Mouse (Mus musculus) layer of hippocampus, postnatal 14 days (tissue): ENCODE data around the gene Ppara. TPM values are rescaled to one million over a fixed set of nuclear protein-coding genes. Genes with fewer than 3 reads are reported as not detected.
"Not testable (repeated sequence)": the region's sequence is repeated elsewhere in the genome, so short reads cannot be mapped to it uniquely, and the experiment has no call there.

Experiments
- DNase-seq, 2 experiments: peaks; one replicate each; pipeline ENCODE4 v3.0.0; 2021 to 2022; ENCODE audit warnings: low spot score in 2 of 2, mixed read lengths in 1 of 2
- total RNA-seq, 2 experiments: library from RNA; stranded (reverse); gene quantifications; 2 replicates each; pipeline ENCODE4 v1.2.3; 2021

The Ppara gene
- total RNA-seq, 2 experiments from 2014 or later, result 3.4 to 3.7 TPM

DNA sequence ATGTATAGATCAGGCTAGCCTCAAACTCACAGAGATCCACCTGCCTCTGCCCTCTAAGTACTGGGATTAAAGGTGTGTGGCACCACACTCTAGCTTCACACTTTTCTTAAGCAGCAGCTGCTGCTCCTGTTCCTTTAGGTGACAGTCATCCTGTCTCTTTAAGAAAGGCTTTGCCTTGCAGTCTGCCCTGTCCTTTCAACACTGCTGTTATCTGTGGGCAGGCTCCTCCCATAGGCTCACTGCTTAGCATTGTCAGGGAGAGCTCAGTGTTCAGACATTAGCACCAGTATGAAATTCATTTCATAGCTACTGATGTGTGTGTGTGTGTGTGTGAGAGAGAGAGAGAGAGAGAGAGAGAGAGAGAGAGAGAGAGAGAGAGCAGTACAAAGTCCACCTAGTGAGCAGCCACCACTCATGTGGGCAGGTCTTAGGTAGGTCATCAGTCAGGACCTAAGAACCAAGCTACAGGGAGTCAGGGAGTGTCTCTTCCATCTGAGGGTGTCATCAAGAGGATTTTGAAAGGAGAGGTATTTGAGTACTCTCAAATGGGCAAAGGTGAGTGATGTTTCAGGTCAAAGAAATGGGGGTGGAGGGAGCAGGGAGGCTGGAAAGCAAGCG lies 19.4 kb downstream of the Ppara start:
- no peak for DNase-seq

DNA sequence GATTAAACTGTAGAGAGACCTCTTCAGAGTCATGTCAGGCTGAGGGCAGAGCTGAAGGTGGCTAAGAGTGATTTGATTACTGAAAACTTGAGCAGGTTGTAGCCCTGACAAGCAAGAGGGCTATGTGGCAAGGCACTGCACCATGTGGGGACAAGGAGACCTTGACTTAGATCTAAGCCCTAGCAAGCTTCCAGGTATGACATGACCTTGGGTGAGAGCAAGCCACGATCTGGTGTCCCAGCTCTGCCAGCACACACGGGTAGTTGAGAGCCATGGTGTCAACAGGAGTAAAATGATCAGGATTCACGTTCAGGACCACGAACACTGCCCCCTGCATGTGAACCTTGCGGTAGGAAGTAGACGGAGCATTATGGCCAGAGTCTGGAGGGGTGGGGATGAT lies 20.4 kb downstream of the Ppara start:
- DNase-seq, result no peak

DNA sequence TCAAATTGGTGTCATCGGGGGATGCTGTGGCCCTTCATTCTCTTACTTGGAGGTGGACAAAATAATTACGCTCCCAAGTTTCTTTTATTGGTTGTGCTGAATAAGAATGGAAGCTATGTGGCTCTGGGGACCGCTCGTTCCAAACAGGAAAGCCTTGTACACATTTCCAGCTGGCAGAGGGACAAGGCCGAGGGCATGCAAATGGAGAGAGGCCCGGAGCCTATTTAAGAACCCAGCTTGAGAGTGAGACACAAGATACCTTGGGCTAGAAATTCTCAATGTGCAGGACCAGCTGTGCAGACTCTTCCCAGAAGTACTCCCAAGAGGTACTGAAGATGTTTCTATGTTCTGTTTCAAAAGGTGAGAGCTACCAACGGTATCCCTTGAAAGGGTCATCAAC lies 21.8 kb downstream of the Ppara start:
- DNase-seq, result peak in 1 of 2 experiments; percentile 38

DNA sequence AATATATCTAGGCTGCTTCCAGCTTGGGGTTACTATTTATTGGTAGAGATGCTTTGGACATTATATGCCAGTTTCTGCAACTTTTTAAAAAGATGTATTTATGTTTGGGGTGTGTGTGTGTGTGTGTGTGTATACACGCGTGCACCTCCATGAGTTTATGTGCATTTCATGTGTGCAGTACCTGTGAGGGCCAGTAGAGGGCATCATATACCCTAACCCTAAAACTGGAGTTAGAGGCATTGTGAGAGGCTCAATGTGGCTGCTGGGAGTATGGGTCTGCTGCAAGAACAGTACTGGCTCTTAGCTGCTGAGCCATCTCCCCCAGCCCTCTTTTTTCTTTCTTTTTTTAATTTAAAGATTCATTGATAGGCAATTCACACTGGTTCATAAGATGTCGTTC lies 23.0 kb downstream of the Ppara start:
- DNase-seq, result no peak

DNA sequence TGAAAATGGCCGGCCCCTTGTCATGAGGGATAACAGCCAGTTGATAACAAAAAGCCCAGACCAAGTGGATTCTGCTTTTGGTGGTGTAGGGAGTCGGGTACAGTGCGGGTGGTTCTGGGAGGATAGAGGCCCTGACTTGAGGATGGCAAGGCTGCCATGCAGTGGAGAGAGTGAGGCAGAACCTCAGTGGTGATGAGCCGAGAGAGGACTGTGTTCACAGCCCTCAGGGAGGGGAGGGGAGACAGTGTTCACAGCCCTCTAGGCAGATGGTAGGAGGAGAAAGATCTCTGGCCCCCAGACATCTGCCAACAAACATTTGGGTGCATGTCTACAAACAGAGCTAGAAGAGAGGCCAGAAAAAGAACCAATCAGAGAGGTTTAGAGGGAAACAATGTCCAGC lies 28.0 kb downstream of the Ppara start:
- no peak for DNase-seq

DNA sequence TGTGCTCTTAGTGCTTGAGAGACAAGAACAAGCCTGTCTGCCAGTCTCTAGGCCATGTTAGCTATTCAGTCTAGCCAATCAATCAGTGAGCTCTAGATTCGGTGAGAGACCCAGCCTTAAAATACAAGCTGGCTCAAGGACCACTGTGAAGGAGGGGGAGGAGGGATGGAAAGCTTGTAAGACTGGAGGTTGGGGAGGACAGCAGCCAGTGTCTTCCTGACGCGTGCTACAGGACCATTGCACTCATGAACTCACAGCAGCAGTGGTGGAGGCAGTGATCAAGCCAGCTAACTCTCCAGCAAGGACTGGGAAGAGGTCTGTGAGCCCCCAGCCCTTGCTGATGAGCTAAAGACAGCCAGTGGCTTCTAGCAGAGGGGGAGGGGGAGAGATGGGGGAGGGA lies 30.2 kb downstream of the Ppara start:
- DNase-seq, result no peak

DNA sequence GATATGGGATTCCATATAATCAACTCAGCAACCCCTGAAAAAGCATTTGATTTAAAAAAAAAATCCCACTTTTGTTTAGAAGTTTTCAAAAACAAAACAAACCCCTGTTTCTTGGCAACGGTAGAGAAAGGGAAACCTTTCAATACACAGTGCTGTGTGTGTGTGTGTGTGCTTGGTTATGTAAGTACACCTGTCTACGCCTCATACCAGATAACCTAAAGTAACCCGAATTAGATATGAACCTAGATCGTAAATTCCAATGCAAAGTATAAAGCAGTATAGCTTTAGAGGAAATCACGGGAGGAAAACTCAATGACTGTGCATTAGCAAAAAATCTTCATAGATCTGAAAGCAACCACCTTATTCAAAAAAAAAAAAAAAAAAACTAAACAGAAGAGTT lies 31.9 kb downstream of the Ppara start:
- no peak for DNase-seq

DNA sequence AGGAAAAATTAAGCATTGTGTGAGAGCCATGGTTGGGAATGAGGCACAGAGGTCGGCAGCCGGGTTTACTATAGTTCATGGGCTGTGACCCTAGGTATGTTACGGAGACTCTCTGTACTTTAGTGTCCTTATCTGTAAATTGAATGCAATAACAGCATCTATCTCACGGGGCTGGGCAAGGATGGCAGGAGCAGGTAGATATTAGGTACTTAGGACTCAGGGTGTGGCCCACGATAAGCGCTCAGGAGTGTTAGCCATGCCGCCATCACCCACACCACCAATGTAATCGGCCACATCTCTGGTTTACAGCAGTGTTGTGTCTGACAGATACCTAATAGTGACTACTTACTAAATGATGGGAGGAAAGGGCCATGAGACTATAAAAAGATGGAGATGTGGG lies 34.2 kb downstream of the Ppara start:
- DNase-seq, result no peak

DNA sequence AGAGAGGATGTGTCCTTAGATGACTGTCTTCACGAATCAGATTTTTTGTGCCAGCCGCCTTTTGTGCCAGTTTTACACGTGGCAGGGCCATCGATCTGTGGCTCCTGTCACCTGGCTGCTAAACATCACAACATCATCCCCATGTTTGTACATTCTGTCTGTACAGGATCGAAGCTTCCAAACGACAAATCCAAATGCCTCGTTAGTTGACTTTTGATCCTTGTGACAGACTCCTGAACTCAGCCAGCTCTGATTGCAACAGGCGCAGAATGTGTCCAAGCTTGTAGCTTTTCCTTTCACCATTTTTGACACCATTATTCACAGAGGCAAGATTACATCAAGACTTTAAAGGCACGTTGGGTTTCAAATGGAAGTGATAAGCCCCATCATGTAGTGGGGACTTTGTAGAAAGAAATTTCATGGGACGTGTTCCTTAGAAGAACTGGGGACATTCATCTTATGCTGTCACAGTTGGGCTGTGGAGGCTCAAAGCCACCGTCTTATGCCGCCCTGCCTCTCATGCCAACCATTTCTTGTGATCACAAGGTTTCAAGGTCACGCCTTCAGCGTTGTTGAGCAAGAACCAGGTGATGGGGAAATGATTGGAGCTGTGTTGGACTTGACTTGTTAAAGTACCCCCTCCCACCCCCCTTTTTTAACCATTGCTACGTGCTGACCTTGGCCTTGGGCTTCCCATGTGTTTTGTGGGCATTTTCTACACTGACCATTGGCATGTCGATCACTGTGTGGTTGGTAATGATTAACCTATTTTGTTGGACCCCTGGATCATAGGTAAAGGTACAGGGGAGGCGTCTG lies 36.7 kb downstream of the Ppara start:
- DNase-seq, result no peak

DNA sequence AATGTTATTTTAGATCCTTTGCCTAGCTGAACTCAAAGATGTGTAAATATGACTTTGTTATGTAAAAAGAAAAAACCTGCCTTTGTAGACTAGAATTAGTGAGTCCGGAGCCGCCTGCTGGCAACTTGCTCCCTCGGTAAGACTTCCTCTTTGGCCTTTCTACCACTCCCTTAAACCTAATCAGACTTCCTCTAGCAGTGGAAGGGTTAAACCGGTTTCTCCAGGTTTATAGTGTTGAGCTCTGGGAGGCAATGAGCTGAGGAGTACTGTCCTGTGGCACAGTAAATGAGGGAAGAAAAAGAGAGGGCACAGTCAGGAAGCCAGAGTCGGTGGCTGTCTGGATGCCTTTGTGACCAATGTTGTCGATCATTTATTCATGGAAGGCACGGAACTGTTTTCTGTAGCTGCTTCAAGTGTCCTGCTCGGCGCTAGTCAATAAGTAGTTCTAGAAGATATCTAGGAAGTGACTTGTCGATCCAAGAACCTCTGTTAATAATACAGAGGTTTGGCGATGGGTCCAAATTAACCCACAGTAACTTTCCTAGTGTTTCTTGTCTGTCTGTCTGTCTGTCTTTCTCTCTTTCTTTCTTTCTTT lies 37.5 kb downstream of the Ppara start:
- DNase-seq, result no peak

DNA sequence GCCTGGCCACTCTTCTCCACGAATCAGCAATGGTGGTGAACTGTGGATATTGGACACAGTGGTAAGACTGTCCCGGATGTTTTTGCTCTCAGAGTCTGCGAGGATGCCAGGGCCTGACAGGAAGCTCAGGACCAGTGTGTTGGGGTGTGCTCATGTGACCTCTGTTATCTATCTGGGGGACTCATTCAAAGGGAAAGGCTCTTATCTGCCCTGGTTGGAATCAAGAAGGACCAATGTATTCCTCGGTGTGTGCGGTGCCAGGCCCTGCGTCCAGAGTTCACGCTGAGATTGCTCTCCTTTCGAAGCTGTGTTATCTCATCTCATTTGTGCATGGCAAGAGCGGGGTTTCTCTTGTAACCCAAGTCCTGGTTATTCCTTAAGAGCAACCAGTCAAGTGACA lies 39.6 kb downstream of the Ppara start:
- no peak for DNase-seq

DNA sequence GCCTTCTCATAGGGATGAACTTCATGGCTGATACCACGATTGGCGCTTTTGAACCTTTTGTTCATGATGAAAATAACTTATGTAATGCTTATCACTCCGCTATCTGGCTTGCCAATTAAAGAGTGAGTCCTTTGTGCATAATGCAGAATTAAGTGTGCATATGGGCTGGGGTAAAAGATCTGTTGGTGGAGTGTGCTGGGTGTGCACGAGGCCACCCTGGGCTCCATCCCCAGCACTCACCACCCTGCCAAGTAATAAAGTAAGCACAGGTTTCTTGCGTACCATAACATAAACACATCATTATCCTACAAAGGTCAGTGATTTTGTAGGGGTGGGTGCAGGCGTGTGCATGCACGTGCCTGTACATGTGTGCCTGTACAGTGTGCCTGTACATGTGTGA lies 40.2 kb downstream of the Ppara start:
- peak in 1 of 2 experiments; percentile 36 for DNase-seq

DNA sequence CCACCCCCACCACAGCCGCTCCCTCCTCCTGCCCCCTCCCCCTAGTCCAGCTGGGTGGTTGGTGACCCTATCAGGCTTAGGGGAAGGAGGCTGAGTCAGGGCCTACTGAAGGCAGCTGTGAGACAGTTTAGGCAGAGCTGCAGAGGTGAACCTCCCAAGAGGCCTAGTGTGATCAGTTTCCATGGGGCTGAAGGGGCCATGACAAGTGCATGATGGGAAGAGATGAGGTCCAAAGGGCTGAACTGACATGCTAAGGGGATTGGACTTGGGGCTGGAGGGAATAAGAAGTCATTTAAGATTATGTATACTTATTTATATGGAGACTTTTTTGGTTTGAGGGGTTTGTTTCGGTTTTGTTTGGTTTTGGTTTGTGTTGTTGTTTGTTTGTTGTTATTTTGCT lies 41.5 kb downstream of the Ppara start:
- no peak for DNase-seq

DNA sequence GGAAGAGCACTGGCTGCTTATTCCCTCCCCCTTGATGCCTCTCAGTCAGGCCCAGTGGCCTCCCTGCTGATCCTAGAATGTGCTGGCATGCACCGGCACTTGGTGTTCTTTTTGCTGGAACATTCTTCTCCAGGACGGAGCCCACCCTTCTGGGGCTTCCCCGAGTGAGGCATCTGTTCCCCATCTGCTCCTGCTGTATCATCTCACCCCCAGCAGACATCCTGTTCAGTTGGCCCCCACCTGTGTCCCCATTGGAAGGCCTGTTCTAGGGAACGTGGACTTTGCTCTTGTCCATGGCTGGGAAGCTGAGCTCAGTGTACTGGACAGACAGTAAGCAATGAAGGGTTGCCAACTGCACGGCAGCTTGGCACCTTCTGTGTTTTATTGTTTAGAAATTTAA lies 42.0 kb downstream of the Ppara start:
- DNase-seq, result peak; percentile 31 to 60

DNA sequence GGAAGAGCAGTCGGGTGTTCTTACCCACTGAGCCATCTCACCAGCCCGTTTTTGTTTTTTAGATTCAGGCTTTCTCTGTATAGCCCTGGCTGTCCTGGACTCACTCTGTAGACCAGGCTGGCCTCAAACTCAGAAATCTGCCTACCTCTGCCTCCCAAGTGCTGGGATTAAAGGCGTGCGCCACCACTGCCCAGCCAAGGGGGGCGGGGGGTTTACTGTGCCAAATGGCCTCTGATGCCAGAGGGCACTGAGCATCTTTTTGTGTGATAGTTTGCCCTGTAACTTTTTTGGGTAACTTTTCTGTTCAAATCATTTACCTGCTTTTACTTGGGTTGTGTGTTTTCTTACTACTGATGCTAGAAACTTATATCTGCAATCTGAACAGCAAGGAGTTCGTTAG lies 44.1 kb downstream of the Ppara start:
- not testable (repeated sequence) for DNase-seq

DNA sequence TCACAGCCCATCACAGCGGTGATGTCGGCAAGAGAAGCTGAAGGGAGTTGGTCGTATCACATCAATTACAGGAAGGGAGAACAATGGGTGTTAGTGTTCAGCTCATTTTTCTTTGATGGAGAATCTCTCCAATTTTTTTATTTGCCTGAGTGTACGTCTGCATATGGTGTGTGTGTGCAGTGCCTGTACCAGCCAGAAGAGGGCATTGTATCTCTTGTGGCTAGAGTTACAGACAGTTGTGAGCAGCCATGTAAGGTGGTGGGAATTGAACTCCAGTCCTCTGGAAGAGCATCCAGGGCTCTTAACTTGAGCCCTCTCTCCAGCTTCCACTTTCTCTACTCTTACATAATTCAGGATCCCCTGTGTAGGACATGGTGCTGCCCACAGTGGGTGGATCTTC lies 48.4 kb downstream of the Ppara start:
- DNase-seq, result no peak

DNA sequence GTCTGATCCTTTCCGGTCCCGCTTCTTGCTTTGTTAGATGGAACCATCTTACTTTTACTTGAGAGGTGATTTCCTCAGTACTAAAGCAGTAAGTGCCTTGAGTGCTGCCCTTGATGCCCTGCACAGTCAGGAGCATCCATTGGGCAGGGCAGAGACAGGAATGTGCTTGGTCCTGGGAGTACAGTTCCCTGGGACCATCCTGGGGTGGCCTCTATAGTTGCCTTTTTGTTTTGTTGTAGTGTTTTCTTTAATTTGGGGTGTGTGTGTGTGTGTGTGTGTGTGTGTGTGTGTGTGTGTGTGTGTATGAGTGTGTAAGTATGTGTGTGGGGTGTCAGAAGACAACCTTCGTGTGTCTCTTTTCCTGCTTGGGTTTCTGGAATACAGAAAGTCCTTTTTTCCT lies 49.6 kb downstream of the Ppara start:
- no peak for DNase-seq

DNA sequence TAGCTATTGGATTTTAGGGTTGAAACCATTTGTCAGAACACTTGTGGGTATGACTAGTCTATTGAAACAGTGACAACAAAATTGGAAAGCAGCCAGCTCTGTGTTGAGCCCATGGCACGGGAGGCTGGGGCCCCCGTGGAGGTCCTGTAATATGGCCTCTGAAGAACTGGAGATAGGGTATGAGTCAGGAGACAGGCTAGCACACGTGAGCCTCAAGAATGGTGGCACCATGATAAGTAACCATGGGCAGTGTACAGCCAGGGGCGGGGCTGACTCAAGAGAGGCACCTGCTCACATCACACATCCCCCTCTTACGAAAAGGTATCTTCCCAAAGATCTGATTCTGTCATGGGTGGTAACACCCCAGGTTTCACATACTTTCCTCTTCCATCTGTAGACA lies 51.9 kb downstream of the Ppara start:
- DNase-seq, result no peak

DNA sequence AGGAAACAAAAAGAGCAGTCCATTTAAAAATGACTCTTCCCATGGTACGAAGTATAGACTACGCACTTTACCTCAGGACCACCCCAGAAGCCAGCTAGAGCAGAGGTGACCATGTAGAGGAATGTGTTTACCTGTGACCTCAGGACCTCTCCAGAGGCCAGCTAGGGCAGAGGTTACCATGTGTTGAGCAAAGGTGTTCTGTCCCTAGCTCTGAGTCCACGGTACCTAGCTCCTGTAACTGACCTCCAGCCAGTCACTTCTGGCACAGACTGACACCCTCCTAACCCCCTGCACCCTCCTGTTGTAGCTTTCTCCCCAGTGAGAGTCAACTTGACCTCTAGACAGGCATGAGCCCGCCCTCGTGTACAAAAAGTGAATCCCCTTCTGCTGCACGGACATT lies 52.7 kb downstream of the Ppara start:
- DNase-seq, result no peak

DNA sequence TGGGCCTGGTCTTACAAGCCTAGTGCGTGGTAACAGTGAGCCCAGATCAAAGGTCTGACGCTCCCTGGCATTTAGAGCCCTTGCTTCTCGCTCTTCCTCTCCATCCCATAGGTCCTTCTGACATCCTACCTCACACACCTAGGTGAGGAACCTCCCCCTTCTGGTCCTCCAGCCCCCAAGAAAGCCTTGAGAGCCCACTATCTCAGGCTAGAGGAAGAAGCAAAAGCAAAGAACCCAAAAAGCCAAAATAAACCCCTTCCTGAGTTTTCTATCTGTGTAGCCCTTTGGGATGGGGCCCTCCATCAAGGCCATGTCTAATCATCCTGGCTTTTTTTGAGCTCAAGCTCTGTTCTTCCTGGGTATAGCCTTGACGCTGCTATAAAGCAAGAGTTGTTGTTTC lies 53.3 kb downstream of the Ppara start:
- no peak for DNase-seq

DNA sequence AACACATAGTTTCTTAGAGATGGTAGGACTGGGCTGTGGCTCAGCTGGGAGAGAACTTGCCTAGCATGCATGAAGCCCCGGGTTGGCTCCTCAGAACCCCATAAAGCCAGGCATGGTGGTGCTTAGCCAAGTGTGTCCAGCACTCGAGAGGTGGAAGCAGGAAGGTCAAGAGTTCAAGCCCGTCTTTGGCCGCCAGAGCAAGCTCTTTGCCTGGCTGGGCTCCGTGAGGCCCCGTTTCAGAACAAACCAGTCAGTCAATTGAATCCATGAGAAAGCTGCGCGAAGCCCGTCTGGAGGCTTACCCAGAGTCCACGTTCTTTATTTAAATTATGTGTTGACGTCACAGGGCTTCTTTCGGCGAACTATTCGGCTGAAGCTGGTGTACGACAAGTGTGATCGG lies 53.9 kb downstream of the Ppara start:
- no peak for DNase-seq

DNA sequence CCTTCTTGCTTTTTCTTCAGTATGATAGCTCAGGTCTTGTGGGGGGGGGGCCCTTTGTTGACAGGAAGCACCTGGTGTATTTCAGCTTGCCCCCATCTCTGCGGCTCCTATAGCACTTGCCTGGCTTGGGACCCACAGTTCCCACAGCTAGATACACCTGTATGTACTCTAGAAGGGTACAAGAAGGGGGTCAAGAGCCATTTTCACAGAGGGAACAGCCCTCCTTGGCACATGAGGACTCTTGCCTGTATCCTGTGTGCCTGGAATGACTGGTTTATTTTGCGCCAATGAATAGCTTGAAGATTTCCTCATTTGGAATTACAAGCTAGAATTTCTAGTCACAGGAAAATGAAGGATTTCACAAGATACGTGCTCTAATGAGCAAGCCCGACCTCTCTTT lies 56.7 kb downstream of the Ppara start:
- DNase-seq, result no peak

DNA sequence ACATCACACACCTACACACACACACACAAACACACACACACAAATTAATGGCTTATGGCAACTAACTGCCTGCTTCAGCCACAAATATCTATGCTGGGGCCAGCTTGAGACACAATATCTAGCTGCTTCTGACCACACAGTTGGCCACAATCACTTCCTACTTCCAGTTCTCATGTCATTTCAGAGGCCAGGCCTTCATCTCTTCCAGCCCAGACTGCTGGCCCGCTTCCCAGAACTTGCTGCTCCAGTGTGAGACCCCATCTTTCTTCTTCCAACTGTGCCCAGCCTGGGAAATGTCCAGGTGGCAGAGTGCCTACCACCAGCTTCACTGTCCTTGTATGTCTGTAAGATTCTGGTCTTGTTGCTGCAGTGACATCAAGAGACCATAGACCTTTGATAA lies 58.0 kb downstream of the Ppara start:
- DNase-seq, result peak; percentile 49 to 76
